Mouse (Mus musculus) megakaryocyte, adult 5-6 weeks (primary cell): ENCODE results near the gene Hdac5. TPM values are rescaled to one million over a fixed set of nuclear protein-coding genes. Genes with fewer than 3 reads are reported as not detected.

Experiments
- ATAC-seq: 2 replicates; pipeline ENCODE4 v1.8.0; 2016; ENCODE audit warnings: mild to moderate bottlenecking, inconsistent platforms; ENCODE audit not compliant: poor library complexity, severe bottlenecking
- total RNA-seq, 2 experiments: library from RNA; stranded (forward) in 1 of 2; stranded (reverse) in 1 of 2; fragments of 153-499, 151-499 nt in 1 of 2; fragments of 221-1000, 200-1000 nt in 1 of 2; gene quantifications; 2 replicates each; pipeline versions ENCODE4 v1.2.3 to v1.2.4; 2015 to 2017

Gene Hdac5
- total RNA-seq, 2 experiments from 2014 or later: 35.0 to 36.2 TPM

DNA sequence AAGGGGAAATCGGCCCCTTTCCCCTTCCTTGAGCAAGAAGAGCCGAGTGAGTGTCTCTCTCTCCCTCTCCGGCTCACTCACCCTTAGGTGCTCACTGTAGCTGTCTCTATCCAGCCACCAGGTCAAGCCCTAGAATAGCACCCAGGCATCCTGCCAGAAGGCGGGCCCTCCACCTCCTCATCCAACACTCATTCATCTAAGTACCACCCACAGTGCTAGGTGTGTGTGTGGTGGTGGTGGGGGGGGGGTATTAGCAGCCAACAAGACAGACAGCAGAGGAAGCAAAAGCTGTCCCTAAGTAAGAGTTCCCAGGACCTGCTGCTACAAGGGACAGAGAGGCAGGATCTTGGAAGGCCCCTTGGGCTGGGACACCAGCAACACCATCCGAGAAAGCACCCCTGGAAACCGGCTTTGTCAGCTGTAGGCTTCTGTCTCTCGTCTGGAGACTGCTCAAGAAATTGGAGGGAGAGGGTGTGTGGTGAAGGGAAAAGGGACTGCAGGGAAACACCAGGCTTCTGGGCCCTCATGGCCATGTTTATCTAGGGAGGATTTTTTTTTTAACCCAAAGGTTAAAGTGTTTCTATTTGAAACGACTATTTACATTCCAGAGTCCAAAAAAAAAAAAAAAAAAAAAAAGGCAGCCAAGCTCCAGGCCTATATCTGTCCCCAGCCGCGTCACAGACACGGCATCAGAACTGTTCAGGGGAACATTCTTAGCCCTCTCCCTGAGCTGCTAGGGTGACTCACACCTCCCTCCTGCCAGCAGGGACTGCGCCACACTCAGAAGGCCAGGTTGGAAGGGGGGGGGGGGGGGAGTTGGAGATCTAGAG, 13.7 kb downstream of the Hdac5 start:
- no peak for ATAC-seq

DNA sequence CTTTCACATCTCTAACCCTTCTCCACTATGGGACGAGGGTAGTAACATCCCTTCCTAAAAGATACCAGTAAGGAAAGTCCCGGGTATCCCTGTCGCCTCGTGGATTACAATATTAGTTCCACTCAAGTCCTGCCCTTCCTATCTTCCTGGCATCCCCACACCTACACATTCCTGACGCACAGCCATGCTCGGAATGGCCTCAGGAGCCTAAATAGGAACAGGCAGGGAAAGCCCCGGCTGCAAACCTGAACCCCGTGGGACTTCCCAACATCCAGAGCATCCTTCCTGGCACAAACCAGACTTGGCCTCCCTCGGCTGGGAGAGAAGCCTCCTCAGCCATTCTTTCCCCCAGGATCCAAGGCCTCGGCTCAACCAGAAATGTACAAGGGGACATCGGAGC, 14.5 kb downstream of the Hdac5 start:
- ATAC-seq: no peak

DNA sequence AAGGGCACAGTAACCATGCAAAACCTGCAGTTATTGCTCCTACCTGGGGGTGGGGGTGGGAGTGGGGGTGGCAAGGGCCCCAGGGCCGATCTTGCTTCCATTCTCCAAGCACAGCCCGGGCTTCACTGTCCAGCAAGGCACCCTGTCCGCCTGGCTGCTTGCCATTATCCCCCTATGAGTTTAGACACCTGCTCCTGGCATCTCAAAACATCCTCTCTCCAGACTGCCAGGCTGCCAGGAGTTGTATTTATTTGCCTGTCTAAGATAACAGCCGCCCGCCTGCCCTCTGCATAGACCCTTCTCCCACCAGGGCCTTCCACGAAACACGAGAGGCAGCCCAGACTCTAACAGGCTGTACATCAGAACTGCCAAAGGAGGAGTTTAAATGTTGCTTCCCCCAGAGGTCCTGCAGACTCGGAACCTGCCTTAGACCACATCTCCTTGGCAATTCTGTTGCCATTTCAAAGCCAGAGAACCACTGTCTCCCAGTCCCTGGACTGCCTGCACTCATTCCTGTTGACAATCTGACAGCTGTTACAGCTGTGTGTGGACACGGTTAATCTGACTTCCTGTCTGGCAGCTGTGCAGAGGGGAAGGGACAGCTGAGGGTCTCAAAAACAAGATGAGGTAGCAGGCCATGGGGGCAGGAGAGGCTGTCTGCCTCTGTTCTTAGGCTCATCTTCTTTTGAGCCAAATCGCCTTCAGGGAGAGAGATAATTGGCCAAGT, 15.4 kb downstream of the Hdac5 start:
- no peak for ATAC-seq

DNA sequence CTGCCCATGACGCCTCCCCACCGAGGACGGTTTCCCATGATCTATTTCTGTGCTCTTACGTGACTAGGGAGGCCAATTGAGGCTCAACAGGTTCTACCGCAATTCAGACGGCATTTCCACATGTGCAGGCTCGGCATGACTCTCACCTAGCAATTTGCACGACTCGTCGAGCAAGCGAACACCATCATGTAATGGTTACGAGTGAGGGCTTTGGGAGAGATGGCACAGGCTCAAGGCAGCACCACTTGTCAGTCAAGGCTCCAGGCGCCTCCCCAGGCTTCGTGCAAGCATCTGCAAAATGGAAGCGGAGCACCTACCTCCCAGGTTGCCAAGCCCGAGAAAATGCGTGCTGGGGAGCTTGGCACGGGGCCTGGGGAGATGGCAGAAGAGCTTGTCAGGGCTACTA, 18.0 kb downstream of the Hdac5 start:
- no peak for ATAC-seq

DNA sequence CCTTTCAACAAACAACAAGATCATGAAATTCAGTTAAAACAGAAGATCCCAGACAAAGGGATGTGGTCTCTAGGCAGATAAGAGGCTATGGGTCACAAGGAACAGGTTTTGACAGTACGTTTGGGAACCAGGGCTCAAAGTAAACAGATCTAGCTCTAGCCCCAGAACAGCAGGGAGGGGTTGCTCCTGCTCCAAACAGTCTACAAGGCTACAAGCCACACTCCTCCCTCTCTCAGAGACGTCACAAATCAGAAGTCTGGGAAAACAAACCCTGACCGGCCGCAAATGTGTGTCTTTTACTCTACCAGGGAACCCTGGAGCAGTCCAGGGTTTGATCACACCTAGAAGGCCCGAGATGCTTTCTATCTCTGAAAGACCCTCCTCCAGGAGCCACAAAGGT, 19.0 kb downstream of the Hdac5 start:
- ATAC-seq: no peak

DNA sequence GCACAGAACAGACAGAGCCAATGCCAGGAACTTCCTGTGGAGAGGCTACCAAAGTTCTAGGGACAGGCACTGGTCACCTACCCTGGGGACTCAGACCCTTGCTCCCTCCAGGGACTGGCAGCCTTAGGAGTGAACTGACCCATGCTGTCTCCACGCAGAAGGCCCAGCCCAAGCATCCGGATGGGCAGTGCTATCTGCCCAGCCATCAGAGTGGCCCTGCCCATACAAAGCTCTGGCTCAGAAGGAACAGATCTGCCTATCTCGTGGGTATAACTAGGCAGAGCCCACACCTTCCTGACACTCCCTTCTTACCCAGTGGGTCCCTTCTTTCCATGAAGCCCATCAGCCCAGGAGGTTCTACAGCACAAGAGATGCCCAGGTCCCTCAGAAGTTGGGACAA, 19.8 kb downstream of the Hdac5 start:
- peak; percentile 16 for ATAC-seq

DNA sequence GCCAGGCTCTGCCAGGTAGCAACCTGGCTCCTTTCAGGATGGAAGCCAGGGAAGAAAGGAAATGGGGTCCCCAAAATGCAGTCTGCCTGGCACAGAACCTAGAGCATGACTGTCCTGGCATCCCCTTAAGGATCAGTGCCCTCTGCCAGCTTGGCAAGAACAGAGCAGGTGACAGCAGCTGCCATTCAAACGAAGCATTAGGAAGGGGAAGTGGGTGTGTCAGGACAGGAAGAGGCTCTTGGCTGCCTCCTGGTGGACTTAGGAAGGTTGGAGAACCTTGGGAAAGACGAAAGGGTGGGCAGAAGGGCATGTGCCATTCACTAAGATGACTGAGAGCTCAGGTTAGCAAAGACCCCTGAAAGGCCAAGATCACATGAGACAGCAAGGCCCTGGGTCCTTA, 20.2 kb downstream of the Hdac5 start:
- peak; percentile 86 for ATAC-seq

DNA sequence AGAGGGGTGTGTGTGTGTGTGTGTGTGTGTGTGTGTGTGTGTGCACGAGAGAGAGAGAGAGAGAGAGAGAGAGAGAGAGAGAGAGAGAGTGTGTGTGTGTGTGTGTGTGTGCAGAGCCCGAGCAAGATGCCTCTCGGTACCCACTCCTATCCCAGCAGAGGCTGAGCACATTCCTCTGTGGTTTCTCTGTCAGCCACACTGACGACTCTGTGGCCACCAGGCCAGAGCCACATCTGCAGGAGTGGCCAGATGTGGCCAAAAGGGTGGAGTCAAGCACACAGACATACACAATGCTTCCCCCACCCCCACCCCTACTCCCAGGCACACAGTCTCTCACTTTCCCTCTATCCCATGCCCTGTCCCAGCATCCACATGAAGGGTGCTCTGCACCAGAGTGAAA, 21.1 kb downstream of the Hdac5 start:
- no peak for ATAC-seq

DNA sequence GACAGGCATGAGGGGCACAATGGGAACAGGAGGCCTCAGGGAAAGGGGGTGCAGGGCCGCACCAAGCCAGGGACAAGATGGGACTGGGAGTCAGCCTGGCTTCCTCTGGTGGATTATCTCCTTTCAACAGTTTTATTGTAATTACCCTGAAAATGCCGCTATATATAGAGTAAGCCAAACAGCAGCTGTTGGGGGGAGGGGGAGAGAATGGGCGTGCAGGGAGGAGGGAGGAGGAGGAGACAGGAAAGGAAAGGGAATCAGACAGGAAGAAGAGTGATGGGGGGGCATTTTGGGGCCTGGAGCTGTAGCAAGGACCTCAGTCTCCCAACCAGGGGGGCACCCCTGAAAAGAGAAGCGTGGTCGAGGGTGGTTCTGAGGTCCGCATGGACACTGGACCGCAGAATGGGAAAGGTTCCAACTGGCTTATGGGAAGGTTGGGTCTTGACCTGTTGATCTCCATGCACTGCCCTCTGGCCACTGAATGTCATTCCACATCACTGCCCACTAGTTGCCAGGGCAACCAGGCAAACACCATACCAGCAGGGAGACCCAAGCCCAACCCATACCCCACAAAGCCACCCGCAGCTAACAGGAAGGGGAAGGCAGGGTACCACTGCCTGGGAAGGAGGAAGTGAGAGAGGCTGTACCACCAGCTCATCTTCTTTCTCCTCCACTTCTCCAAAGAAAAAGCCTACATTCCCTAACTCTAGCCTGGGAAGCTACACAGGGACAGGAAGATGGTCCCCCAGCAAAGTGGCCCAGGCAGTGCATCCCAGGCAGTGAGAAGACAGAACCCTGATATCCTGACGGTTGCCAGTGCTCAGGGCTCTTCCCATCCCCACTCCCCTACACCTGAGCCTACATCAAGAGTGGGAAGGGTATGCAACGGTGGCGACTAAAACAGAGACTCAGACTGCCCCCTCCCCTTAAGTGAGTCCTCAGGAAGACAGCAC, 21.9 kb downstream of the Hdac5 start:
- peak; percentile 66 for ATAC-seq

DNA sequence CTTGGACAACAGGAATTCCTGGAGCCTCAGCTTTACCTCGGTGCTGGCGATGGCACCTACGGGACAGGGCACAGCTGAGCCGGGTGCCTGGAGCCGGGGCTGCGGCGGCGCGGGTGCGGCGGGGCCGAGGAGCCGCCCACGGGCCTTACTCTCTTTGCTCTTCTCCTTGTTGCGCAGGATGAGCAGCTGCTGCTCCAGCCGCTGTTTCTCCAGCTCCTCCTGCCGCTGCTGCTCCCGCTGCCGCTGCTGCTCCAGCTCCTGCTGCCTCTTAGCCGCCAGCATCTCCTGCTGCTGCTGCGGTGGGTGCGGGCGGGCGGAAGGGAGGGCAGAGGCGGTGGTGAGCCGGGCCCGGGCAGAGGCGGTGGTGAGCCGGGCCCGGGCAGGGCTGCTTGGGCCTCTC, 23.5 kb downstream of the Hdac5 start:
- ATAC-seq: no peak

DNA sequence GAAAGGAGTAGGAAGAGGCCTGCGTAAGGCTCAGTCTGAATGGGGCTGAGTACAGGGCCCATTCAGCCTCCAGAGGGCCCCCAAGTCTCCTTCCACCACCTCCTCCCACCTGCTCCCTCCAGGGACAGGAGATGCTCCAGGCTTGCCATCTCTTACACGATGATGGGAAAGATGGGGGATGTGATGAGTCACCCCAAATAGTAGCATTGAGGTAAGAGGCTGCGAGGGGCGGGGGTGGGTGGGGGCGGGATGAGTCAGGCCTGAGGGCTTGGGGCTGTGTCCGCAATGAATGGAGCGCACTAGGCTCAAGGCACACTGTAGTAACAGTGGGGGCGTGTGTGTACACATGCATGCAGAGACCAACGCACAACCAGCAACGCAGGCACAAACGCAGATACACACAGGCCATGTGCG, 28.6 kb downstream of the Hdac5 start:
- ATAC-seq: no peak

DNA sequence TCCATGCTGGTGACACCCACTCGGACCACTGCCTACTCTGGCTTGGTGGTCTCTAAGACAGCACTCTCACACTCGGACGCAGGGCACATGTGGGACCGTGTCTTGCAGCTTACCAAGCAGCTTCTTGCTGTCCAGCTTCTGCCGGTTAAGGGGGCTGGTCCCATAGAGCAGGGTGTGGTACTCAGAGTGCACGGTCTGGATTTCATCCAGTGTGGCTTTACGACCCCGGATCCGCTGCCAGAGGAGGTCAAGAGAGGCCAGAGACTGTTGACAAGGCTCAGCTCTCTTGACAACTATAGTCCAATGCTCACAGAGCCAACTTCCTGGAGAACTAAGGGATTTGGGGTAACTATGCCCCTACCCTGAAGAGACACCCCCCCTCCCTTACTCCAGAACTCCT, 30.1 kb downstream of the Hdac5 start:
- ATAC-seq: no peak

DNA sequence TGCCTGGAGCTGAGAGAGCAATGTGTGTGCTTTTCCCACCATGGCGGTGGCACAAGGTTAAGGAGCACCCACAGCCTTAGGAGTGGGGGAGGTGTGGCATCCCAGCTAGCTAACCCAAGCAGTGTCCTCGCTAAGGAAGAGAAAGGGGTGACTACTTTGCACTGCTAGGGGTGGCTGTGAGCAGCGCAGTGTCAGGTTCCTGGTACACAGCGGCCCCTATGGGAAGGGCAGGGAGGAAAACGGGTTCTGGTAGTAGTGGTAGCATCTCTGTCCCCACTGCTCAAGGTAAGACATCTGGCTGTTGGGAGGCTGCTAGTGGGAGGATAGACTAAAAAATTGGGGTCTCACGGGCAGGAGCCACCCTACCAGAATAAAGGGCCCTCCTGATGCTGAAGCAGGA, 31.7 kb downstream of the Hdac5 start:
- no peak for ATAC-seq

DNA sequence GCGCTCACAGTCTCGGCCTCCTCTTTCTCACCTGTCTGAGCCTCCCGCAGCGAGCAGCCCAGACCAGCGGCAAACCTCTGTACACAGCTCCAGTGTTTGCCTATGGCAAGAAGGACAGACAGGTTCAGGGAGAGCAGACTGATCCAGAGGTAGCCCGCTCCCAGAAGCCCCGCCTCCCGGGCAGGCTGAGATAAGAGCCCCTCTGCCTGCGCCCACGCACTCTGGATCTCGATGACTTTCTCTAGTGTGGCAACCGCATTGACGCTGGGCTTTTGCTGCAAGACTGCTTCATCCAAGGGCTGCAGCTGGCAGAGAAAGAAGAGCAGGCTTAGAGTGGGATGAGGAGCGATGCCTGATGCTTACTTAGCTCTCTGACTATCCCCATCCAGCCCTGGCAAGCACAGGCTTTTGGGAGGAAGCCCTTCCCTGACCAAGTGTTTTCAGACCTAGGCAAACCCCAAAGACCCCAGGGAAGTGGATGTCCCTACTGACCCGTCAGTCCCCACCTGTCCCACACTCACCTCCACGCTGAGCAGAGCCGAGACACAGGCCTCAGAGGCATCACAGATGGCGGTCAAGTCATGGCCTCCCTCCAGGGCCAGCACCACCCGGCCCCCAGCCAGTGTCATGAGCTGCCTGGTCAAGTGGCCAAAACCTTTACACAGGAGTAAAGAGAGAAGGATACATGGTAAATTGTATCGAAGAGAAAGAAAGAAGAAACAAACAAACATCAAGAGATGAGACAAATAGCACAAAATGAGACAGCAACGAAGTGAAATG, 33.8 kb downstream of the Hdac5 start:
- ATAC-seq: no peak

DNA sequence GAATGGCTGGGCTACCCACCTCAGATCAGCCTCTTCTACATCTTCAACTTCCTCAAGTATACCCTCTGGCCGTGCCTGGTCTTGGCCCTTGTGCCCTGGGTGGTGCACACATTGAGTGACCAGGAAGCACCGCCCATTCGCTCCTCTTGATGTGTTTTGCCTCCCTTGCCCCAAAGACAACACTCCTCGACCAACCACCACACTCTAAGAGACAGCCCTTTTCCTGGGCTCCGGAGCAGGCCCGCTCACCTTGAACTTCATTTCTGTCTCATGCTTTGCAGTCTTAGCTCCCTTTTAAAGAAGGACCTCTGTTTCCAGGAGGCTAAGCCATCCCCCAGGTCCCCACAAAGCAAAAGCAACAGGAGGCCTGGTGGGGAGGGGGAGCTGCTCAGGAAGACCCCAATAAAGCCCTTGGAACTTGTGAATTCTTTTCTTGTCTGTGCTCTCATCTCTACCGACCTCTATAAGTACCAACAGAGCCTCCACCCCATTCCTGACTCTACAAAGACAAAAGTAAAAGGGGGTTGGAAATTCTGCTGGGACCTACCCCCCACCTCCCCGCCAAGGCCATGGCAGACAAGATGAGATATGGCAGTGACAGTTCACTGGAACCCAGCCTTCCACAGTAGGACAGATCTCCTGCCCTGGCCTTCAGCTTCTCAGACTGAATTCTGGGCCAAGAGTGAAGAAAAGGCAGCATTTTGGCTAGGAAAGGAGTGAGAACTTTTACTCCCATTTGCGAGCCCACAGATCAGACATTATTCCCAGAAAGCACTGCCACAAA, 36.1 kb downstream of the Hdac5 start:
- ATAC-seq: no peak

DNA sequence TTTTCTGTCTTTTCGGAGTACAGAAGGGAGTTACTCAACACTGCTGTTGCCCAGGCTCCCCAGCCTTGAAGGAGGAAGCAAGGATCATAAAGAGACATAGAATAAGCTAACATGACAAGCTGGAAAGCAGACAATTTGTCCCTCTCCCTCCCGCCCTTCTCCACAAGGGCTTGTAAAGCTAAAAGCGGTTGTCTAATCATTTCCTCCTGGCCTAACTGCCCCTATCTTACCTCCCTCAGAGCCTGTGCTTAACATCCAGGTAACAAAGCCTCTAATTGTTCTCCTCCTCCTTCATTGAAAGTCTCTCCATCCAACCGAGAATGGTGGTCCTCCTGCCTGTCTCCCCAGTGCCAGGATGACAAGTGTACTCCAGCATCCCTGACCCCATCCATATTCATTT, 39.1 kb downstream of the Hdac5 start:
- ATAC-seq: no peak

DNA sequence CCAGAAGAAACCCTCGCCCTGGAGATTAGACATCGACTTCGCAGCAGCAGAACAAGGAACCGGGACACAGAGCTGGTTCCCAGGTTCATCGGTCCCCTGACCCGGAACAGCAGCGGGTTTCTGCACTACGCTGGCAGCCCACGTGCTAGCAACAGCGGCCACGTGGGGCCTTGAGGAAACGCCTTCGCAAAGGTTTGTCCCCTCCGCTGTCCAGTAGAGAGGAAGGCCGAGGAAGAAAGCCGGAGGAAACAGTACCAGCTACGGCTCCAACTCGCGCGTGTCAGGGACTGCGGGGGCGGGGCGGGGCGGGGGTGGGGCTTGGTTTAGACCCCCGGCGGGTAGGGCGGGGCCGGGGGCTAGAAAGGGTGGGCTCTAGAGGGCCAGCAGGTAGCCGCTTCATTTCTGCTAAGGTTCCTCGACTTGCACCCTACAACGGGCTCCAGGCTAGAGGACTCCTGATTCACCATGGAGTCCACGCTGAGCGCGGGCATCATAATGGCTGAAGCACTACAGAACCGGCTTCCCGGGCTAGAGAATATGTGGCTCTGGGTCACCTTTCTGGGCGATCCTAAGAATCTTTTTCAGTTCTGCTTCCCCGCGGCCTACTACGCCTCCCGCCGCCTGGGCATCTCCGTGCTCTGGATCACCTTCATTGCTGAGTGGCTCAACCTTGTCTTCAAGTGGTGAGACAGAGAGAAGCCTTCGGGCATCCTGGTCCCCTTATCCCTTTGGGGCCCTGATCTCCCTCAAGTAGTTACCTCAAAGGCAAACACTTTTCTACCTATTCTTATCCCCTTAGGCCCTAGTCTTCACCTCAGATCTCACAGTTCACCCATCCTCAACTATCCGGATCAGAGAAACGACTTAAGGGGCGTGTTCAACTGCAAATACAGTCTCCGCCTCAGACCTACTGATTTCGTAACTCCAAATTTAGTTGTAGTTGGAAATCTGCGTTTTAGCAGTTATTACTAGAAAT, 40.2 kb downstream of the Hdac5 start, which contains the start of gene G6pc3:
Gene G6pc3, plus strand, starts transcription at position 160 of the 976 bp plus-strand sequence.
- ATAC-seq: peak; percentile 81

DNA sequence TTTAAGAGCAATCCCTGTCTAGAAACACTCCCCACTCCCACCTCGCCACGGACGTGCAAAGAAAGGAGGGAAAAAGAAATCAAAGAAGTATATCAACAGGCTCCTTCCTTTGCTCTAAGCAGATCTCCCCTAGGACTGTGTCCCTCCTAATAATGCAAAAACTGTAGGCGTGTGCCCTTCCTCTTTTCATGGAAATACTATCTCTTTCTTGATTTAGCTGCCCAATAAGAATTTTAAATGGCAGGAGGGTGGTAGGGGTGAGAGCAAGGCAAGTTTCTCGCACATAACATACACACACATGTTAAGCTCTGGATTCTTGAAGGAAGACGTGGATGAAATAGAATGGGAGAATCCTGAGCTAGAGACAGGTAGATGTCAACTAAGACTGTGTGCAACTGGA, 41.0 kb downstream of the Hdac5 start:
- ATAC-seq: no peak
